Comparison of ENCODE assay signal across 23 mouse cellular contexts in genomic region chr12:111207641-111208040, GRCm38 (mm10). TPM values are rescaled to one million over a fixed set of nuclear protein-coding genes. Genes with fewer than 3 reads are reported as not detected.
"Had no signal": no experiment of that assay in that cellular context is flagged by ENCODE, and none has a peak within 500 bp of the region (broad histone marks: within the 10 kb centered on the region; RNA-seq: fewer than 3 reads in every experiment).

No protein-coding gene starts in this region.

- DNase-seq: retina, postnatal 1 day; right cerebral cortex, adult 18-20 months; right cerebral cortex, postnatal 14 days; right cerebral cortex, postnatal 25 days; right cerebral cortex, postnatal 4 days; spleen, adult 18-20 months; thymus, adult 18-20 months; thymus, adult 2 months; thymus, postnatal 14 days; thymus, postnatal 25 days; thymus, postnatal 36 days; thymus, postnatal 4 days had no signal

- H3K36me3 ChIP-seq: neural tube, embryonic 13.5 days; neural tube, embryonic 15.5 days; stomach, embryonic 15.5 days had no signal

- H3K27me3 ChIP-seq: neural tube, embryonic 13.5 days; neural tube, embryonic 15.5 days; stomach, embryonic 15.5 days had no signal

- H3K9me3 ChIP-seq: neural tube, embryonic 13.5 days; neural tube, embryonic 15.5 days; stomach, embryonic 15.5 days had no signal

- H3K9ac ChIP-seq: neural tube, embryonic 13.5 days; neural tube, embryonic 15.5 days; stomach, embryonic 15.5 days had no signal

- H3K27ac ChIP-seq: neural tube, embryonic 13.5 days; neural tube, embryonic 15.5 days; stomach, embryonic 15.5 days; stomach, postnatal 0 days had no signal

- H3K4me1 ChIP-seq: stomach, embryonic 15.5 days had no signal

- H3K4me3 ChIP-seq: neural tube, embryonic 13.5 days; neural tube, embryonic 15.5 days; stomach, embryonic 15.5 days had no signal

RNA-seq across cellular contexts. Expression of gene 4930595D18Rik, which starts 23.4 kb away (rescaled TPM):
- total RNA-seq: neutrophil, adult 5-6 weeks had no signal
- polyA plus RNA-seq: neural tube, embryonic 13.5 days; neural tube, embryonic 14.5 days; neural tube, embryonic 15.5 days; small intestine, adult 2 months; spleen, adult 2 months; stomach, embryonic 14.5 days; stomach, embryonic 15.5 days; stomach, embryonic 16.5 days; stomach, postnatal 0 days; thymus, adult 2 months; urinary bladder, adult 2 months had no signal
